Mouse (Mus musculus) heart, embryonic 11.5 days (tissue): ENCODE data around the gene Dlgap4. TPM values are rescaled to one million over a fixed set of nuclear protein-coding genes. Genes with fewer than 3 reads are reported as not detected.

Source experiments
- ATAC-seq: fragments of 200-750 bp; cut with Nextera tagmentation; replicated peaks from 2 replicates; pipeline ENCODE4 v1.8.0; 2017; ENCODE audit warnings: moderate library complexity; ENCODE audit not compliant: insufficient number of reproducible peaks, low FRiP score, low TSS enrichment
- H3K27ac ChIP-seq: fragments of 300-500 bp; sonication (generic); 2 replicates; pipeline ENCODE4 v1.5.1; 2014; ENCODE audit warnings: mild to moderate bottlenecking, low read depth, low read length
- H3K27me3 ChIP-seq: fragments of 300-500 bp; sonication (generic); 2 replicates; pipeline ENCODE4 v1.6.1; 2014; ENCODE audit warnings: mild to moderate bottlenecking, low read length, mixed read lengths; ENCODE audit not compliant: control insufficient read depth, insufficient read depth
- H3K36me3 ChIP-seq: fragments of 300-500 bp; sonication (generic); 2 replicates; pipeline ENCODE4 v1.6.1; 2014; ENCODE audit warnings: mild to moderate bottlenecking, low read length, moderate library complexity, mixed read lengths; ENCODE audit not compliant: control insufficient read depth, insufficient read depth
- H3K4me1 ChIP-seq: fragments of 300-500 bp; sonication (generic); 2 replicates; pipeline ENCODE4 v1.6.1; 2014; ENCODE audit warnings: low read length; ENCODE audit not compliant: control insufficient read depth, insufficient read depth
- H3K4me2 ChIP-seq: fragments of 300-500 bp; sonication (generic); 2 replicates; pipeline ENCODE4 v1.6.1; 2014; ENCODE audit warnings: mild to moderate bottlenecking, moderate library complexity
- H3K4me3 ChIP-seq: fragments of 300-500 bp; sonication (generic); 2 replicates; pipeline ENCODE4 v1.5.1; 2014; ENCODE audit warnings: low read depth, low read length
- H3K9ac ChIP-seq: fragments of 300-500 bp; sonication (generic); 2 replicates; pipeline ENCODE4 v1.6.1; 2014; ENCODE audit warnings: mild to moderate bottlenecking, low read depth, low read length, moderate library complexity
- H3K9me3 ChIP-seq: fragments of 300-500 bp; sonication (generic); replicated peaks from 2 replicates; pipeline ENCODE4 v1.6.1; 2016; ENCODE audit warnings: low read length; ENCODE audit not compliant: control insufficient read depth
- WGBS: fragments of 180-500 bp; shearing (Covaris S2); extraction: QIAGEN DNeasy Blood & Tissue Kit; methylation state at CpG from one replicate; pipeline ENCODE4 v1.1.7; 2014; ENCODE audit not compliant: insufficient replicate concordance; 5-methylcytosine and 5-hydroxymethylcytosine counted together
- polyA plus RNA-seq: library from polyadenylated mRNA; unstranded; fragments of >200 nt; fragmentation: Nextera tagmentation; extraction: Ambion mirVana; gene quantifications from 2 replicates; pipeline ENCODE4 v1.2.1, GENCODE M21; 2014

The Dlgap4 gene
- polyA plus RNA-seq, 1 experiment from 2014 or later, result 70.5 TPM

- Histone ChIP-seq H3K36me3 (no peaks in the 10 kb centered on the region), H3K9ac (no peak overlapping the region), H3K4me2 (no peak overlapping the region), H3K9me3 (no peaks in the 10 kb centered on the region), H3K4me3 (no peak overlapping the region), H3K27me3 (no peaks in the 10 kb centered on the region), H3K27ac (no peak overlapping the region), H3K4me1 (0 out of 2 replicates have a peak, but pooled peaks cover 7% of the 10 kb centered on the region)
- no peak for ATAC-seq
- WGBS, result 98% methylated on average over 10 of the region's 10 CpGs
Measured at GRCm38 (mm10) chr2:156810716-156811115, 197.2 kb downstream of the Dlgap4 start.

GRCm38 (mm10) chr2:156811556-156811955 is 198.1 kb downstream of the Dlgap4 start:
- Histone ChIP-seq H3K9me3 (no peaks in the 10 kb centered on the region), H3K27me3 (no peaks in the 10 kb centered on the region), H3K9ac (no peak overlapping the region), H3K27ac (no peak overlapping the region), H3K36me3 (no peaks in the 10 kb centered on the region), H3K4me1 (0 out of 2 replicates have a peak, but pooled peaks cover 7% of the 10 kb centered on the region), H3K4me2 (no peak overlapping the region), H3K4me3 (no peak overlapping the region)
- 56% methylated on average over 5 of the region's 5 CpGs for WGBS
- ATAC-seq, result no peak

Other genes with a start within 250 kb of the Dlgap4 start
- 1.6 and 2.3 TPM in 2 replicates for gene Epb41l1, start 192.8 kb upstream of the Dlgap4 start, polyA plus RNA-seq
- 26.5 and 27.0 TPM in 2 replicates for gene Aar2, start 66.1 kb upstream of the Dlgap4 start, polyA plus RNA-seq
- gene Myl9, start 161.7 kb downstream of the Dlgap4 start, polyA plus RNA-seq, result 2,229 and 2,268 TPM in 2 replicates
- gene Tgif2, start 226.3 kb downstream of the Dlgap4 start, polyA plus RNA-seq, result 42.7 and 44.1 TPM in 2 replicates
- 4.1 and 4.6 TPM in 2 replicates for gene 4930518I15Rik, start 244.2 kb downstream of the Dlgap4 start, polyA plus RNA-seq
- gene Rab5if, start 249.4 kb downstream of the Dlgap4 start, polyA plus RNA-seq, result 191 TPM in 2 replicates